Mouse (Mus musculus) thymus, postnatal 10 days (tissue): ENCODE results near the gene Ttc9.

Experiments used
- DNase-seq, 2 experiments: peaks; one replicate each; pipeline ENCODE4 v3.0.0; 2021; ENCODE audit warnings: low spot score in 2 of 2

Gene Ttc9

GRCm38 (mm10) chr12:81630915-81631660, at the start of gene Ttc9:
Gene Ttc9 (plus strand): TSS chr12:81631249.
- no peak for DNase-seq

GRCm38 (mm10) chr12:81594902-81595671, 36.0 kb upstream of the Ttc9 start, which contains the start of gene Med6:
Gene Med6 (minus strand): TSS chr12:81595008.
- DNase-seq = peak; percentile 91

DNA sequence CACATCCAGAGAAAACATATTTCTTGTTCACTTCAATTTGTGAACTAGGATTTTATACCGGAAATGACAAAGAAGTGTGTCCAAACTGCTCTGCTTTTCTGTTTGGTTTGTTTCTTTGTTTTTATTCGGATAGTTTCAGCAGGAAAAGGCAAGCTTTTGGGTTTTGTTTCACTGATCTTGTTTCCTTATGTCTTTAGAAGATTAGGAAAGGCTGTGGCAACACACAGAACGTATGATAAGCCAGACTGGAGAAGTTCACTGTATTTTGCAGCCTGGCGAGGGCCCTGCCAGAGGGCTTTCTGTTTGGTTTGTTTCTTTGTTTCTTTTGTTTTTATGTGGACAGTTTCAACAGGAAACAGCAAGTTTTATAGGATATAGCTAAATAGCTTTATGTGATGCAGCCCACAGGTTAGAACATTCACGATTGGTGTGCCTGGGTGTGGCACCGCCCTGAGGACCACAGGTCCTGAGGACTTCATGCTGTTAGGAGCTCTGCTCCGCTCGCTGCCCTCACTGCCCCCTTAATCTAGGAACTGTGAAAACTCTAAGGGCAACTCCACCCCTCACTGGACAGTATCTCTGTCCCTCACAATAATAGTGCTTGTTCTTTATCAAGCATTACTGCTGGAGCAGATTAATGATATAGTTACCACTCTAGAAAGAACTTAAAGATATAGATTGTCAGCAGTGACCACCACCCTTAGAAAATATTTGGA, 34.3 kb upstream of the Ttc9 start:
- no peak for DNase-seq

GRCm38 (mm10) chr12:81604995-81605784, 25.9 kb upstream of the Ttc9 start:
- DNase-seq = no peak

- DNase-seq = no peak
Observed at GRCm38 (mm10) chr12:81609445-81609844, 21.6 kb upstream of the Ttc9 start.

GRCm38 (mm10) chr12:81615807-81616206, 15.2 kb upstream of the Ttc9 start:
- no peak for DNase-seq

GRCm38 (mm10) chr12:81616980-81617379, 14.1 kb upstream of the Ttc9 start:
- no peak for DNase-seq

GRCm38 (mm10) chr12:81619302-81619701, 11.7 kb upstream of the Ttc9 start:
- DNase-seq = peak; percentile 21 to 66

- DNase-seq = no peak
Observed at GRCm38 (mm10) chr12:81623377-81623776, 7.7 kb upstream of the Ttc9 start.

DNA sequence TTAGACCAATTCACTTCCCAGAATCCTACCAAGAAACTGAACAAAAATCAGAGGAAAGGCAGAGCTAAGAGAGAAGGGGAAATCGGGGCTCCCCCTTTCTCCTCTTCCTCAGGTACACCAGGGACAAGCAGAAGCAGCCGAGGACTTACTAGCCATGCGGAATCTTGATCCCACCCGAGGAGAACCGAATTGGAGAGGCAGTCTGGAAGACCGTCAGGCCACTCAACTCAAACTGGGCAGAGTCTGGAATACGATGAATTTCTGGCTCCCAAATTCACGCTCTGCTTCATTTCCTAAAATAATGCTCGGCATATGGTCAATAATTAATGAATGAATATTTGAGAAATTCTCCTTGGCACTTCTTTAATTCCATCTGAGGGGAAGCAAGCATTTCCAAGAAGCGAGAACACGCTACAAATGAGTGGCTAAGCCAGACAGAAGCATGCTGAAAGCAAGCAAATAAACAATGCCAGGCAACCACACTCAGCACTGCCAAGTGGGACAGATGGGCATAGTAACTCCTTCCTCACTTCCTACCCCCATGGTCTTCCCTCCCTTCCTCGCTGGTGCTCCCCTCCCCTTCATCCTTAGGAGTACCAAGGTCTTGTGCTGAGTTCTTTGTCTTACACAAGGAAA, 4.7 kb upstream of the Ttc9 start:
- DNase-seq = no peak

DNA sequence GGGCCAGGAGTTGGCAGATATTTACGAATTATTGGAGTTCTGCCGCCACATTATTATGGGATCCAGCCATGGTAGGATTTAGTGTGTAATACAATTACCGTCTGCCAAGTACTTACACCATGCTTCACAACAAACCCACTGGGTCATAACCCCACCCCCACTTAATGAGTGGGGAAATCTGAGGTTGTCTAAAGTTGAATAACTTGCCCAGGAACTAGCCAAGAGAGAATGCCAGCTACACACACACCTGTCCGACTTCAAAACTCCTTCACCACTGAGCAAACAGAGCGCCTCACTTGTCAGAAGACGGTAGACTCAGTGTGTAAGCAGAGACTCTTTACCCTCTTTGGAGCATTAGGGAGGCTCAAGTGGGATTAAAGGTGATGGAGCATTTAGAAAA, 3.6 kb upstream of the Ttc9 start:
- DNase-seq = no peak

DNA sequence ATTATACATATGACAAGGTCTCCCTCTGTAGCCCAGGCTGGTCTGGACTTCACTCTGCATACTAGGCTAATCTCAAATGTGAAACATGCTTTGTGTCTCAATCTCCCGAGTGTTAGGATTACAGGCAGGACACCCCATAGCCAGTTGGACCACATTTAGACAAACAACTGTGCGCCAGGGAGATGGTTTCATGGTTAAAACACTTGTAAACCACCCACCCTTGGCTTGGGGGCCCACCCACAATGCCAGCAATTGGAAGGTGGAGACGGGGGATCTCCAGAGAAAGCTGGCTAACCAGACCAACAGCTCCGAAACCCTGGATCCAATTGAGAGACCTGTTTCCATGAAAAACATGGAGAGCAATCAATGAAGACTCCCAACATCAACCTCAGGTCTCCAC, 3.0 kb upstream of the Ttc9 start:
- DNase-seq = no peak

- DNase-seq = no peak
Observed at GRCm38 (mm10) chr12:81630520-81630914, 532 bp upstream of the Ttc9 start.

GRCm38 (mm10) chr12:81631661-81632401, 782 bp downstream of the Ttc9 start:
- no peak for DNase-seq

DNA sequence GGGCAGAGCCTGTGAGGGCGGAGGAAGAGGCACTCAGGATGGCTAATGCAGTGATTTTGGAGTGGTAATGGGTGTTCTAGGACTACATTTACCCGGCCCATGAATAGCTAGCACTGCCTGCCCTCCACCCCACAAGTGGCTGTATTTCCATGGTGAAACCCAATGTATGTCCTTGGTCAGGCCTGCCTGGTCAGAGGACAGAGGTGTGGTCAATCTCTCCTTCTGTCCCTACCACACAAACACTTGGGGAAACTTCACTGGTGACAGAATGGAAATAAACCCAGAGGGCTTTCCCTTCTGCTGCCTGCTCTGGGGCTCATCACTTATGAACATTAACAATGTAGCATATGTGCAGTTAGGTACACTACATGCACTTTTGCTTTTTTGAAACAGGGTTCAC, 2.2 kb downstream of the Ttc9 start:
- no peak for DNase-seq

DNA sequence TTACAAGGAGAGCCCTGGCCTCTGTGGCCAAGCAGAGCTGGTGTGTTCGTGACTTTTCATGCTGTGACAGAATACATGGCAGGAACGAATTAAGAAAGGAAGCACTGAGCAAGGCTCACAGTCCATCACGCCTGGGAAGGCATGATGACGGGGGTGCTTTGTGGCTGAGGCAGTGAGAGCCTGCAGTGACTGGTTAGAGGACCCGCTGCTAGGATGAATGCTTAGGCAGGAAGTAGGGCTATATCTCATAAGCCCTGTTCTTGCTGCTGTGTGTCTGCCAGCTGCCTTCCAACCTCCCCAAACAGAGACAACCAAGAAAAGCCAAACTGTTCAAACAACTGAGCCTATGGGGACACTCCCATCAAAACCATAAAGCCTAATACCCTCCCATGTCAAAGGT, 9.6 kb downstream of the Ttc9 start:
- no peak for DNase-seq

- no peak for DNase-seq
Observed at GRCm38 (mm10) chr12:81642361-81643082, 11.5 kb downstream of the Ttc9 start.

DNA sequence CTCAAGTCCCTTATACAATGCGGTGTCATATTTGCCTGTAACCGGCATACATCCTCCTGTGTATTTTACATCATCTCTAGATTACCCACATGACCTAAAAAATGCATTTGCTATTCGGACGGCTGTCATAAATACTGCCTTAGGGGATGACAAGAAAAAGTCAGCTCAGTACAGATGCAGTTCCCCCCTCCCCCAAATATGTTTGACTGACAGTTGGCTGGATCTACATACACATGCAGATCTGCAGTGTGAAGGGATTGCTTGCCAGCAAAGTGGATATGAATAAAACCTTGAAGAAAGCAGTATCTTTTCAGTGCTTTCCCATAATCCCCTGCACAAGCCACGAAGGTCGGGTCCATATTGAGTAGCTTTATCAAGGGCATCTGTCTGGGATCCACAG, 15.8 kb downstream of the Ttc9 start:
- no peak for DNase-seq

DNA sequence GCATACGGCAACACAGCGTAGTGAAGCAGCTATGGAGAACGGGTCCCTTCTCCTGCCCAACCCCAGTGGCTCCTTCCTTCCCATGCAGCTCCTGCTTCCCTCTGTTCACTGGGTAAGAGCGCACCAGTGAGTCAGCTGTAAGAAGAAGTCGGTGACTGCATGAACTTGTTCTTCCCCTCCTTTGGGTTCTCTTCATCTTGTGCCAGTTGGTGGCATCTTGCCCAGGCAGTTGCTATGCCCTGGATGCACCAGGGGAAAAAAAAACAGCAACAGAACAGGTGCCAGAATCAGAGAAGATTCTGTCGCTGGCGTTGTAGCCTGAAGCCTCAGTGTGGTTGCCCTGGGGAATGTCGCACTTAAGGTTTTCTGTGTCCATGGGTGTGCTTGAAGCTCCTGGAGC, 22.3 kb downstream of the Ttc9 start:
- DNase-seq = no peak

DNA sequence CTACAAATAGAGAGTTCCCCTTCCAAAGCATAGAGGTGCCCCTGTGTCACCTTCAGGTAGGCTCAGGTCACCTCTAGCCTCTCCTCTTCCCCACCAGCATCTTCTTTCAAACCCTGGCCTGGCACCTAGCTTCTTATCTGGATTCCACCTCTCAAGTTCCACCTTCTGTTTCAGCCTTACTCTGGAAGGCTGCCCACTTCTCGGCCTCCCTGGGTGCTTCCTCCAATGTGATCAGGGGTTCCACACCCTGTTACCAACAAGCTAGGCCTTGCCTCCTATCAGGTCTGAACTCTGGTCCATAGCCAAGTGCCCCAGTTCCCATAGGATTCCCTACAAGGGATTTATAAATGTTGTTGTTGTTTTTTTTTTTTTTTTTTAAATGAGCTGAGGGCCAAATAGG, 26.3 kb downstream of the Ttc9 start:
- no peak for DNase-seq
